Mouse (Mus musculus): ENCODE data around the gene Rad51b.

The Rad51b gene

DNA sequence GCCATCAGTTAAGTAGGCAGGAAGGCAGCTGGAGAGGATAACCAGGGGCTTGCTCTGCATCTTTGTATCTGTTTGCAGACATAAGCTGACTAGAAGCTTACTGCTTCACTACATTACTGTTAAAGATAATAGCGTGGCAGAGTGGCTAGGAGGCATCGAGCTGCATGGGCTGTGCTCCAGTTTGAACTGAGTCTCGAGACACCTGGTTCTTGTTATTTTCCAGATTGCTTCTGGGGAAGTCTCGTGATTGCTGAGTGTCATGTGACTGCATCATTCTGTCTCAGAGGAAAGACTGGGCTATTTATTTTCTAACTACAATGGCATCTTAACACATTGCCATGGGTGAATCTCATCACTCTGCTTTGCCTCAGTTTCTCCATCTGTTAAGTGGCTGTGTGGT is 80.8 kb downstream of the Rad51b start:
- DNase-seq (ENCODE audit: low read depth, low spot score), result peak; percentile 40

GRCm38 (mm10) chr12:79380190-79380589 is 83.1 kb downstream of the Rad51b start:
- DNase-seq (ENCODE audit: low read depth, low spot score), result no peak

- DNase-seq (ENCODE audit: low read depth, low spot score), result no peak
Observed at GRCm38 (mm10) chr12:79381489-79381888, 84.4 kb downstream of the Rad51b start.

DNA sequence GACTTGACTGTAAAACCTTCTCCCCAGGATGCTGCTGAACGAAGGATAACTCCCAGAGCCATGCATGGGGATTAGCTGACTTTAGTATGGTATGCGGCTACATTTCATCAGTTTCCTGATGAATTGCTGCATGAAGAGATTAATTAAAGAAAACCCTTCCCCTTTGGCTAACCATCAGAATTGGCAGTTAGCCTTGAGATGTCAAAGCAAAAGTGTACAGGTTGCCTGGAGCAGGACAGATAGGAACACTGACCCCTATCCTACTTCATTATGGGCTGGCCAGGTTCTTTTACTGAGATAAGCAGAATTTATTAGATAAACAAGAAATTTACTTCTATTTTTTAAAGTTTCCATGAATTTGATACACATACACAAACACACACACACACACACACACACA is 85.3 kb downstream of the Rad51b start:
- no peak for DNase-seq (ENCODE audit: low read depth, low spot score)

- no peak for DNase-seq (ENCODE audit: low read depth, low spot score)
Observed at GRCm38 (mm10) chr12:79383583-79383982, 86.5 kb downstream of the Rad51b start.

DNA sequence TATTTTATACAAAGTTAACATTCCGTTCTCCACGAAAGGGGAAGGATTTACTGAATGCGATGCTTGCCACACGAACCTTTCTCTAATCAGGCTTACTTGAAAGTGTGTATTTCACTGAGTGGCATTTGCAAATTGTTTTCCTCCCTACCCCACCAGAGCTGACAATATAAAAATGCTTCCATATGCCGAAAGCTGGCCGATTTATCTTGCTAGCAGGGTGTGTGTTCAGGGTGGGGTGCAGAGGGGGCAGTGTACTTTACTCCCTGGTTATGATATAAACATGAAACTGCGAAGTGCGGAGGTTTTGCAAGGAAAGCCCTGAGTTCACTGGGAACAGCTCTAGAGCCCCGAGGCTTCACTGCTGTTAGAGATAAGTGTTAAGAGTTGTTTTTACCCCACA is 87.7 kb downstream of the Rad51b start:
- DNase-seq (ENCODE audit: low read depth, low spot score), result no peak

GRCm38 (mm10) chr12:79385199-79385598 is 88.1 kb downstream of the Rad51b start:
- no peak for DNase-seq (ENCODE audit: low read depth, low spot score)

- no peak for DNase-seq (ENCODE audit: low read depth, low spot score)
Observed at GRCm38 (mm10) chr12:79387886-79388285, 90.8 kb downstream of the Rad51b start.

DNA sequence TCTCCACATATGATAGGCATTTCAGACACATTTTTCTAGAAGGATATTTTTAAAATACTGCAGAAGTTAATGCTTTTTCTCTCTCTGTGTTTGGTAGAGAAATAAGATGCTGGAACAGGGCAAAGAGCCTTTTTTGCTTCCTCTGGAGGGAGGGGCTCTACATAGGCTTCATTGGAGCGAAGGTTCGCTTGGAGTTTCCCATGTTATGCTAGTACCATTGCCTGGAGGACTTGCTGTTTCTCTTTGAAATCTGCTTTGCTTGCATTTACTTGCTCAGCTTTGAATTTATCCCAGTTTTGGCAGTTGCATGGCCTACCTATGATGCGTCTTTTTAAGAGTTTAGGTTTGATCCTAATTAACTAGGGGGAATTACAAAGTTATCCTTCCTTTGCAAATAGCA is 92.2 kb downstream of the Rad51b start:
- DNase-seq (ENCODE audit: low read depth, low spot score), result no peak

GRCm38 (mm10) chr12:79389971-79390370 is 92.9 kb downstream of the Rad51b start:
- no peak for DNase-seq (ENCODE audit: low read depth, low spot score)

- DNase-seq (ENCODE audit: low read depth, low spot score), result no peak
Observed at GRCm38 (mm10) chr12:79393636-79394035, 96.6 kb downstream of the Rad51b start.

DNA sequence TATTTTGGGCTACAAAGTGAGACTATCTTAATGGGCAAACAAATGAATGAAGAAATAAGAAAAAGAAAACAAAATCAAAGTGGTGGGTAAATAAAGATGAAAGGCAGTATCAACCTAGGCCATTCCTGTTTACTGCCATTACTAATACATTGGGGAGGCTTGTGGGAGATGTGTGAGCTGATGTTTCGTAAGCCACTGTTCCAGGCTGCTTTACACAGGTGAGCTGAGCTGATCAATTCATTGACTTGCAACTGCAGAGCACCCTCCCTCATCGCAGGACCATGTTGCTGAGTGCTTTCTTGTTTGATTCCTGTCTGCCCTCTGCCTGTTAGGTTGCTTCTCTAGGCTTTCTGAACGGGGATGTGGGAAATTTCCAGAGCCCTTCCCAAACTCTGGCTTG is 106.9 kb downstream of the Rad51b start:
- DNase-seq (ENCODE audit: low read depth, low spot score), result no peak

DNA sequence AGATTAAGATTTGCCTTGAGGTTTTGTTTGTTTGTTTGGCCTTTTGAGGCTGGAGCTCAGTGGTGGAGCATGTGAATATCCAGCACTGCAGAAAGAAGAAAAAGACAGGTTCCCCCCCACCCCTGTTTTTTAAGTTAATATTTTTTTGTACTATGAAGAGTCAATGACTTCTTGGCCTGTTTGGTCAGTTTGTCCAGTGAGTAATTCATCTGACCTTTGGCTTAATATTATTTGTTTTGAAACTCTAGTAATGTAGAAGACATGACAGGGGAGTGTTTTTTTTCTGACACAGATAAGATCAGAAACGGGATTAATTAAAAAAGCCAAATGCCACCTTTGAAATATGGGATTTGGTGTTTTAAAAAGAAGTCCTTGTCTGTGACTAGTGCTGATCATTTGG is 107.4 kb downstream of the Rad51b start:
- no peak for DNase-seq (ENCODE audit: low read depth, low spot score)

DNA sequence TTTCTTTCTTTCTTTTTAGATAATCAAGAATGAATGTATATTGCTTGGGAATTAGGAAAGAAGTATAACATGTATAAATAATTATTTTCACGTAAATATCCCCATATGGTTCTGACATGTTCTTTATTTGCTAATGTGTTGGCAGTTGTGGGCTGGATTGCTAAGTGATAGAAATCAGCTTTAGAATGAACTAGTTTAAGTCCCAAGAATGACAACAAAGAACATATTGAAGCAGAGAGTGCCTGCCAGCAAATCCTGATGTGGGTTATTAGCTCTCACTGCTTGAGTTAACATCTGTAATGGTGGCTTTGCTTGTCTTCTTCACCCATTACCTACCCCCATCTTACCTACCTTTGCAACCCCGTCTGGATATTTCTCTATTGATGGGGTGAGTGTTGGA is 111.6 kb downstream of the Rad51b start:
- DNase-seq (ENCODE audit: low read depth, low spot score), result no peak

- DNase-seq (ENCODE audit: low read depth, low spot score), result peak; percentile 27
Observed at GRCm38 (mm10) chr12:79409126-79409860, 112.2 kb downstream of the Rad51b start.

- DNase-seq (ENCODE audit: low read depth, low spot score), result no peak
Observed at GRCm38 (mm10) chr12:79412894-79413507, 115.9 kb downstream of the Rad51b start.

- DNase-seq (ENCODE audit: low read depth, low spot score), result no peak
Observed at GRCm38 (mm10) chr12:79417360-79417759, 120.3 kb downstream of the Rad51b start.

DNA sequence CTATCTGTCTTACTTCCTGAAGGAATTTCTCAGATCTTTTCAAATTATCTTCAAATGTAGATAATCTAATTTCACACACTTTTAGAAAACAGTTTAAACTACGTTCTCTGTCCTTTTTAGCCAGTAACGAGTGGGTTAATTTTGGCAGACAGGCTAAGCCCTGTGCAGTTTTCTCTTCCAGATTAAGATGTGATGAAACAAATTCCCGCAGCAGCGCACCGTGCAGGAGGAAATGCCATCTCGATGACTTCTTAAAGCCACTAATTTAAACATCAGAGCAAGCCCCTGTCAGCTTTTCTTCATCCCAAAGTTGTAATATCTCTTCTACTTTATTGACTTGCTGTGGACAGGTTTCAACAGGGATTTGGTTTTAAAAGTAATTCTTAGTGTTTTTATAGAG is 123.5 kb downstream of the Rad51b start:
- DNase-seq (ENCODE audit: low read depth, low spot score), result no peak

- no peak for DNase-seq (ENCODE audit: low read depth, low spot score)
Observed at GRCm38 (mm10) chr12:79429507-79430291, 132.6 kb downstream of the Rad51b start.

DNA sequence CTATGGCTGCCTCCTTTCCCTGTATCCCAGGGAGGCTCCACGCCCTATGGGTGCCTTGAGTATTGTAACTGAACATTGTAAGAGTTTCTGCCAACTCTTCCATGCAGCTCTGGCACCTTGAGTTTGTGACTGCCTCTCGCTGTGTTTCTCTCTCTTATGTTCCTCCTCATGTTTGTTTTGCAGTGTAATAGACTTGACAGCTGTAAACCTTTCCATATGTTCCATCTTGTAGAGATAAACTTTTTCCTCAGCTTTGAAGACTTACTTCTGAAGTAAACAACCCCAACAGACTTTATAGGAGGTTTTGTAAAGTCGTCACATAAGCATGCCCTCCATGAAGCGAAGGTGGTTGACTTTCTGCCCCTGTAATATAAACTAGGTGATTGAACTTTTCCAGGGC is 134.1 kb downstream of the Rad51b start:
- DNase-seq (ENCODE audit: low read depth, low spot score), result no peak

DNA sequence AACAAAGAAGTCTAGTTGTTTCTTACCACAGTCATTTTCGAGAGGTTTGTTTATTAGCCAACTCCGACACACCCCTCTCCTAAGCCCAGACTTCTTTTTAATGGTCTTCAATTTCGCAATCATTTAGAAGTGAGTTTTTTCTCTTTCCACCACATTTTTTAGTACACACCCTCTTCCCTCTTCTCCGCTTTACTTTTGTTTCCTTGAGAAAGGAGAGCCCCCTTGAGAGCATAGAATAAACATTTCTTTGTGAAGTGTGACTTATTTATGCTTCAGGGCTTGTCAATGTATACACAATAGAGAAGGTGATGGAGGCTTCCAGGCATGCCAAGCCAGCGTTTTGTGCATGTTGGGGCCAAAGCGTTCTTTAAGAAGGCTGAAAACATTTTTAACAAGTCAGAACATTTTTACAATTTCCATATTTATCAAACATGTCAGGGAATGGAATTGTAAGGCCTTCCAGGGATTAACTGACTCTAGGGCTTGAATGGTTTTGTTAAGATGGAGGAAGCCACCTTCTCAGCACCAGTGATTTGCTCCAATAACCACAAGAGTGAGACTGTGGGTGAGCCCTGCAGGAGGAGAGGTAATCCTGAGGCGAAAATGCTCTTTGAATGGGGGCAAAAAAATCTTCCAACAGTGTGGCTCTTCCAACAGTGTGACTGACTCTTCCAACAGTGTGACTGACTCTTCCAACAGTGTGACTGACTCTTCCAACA is 136.8 kb downstream of the Rad51b start:
- DNase-seq (ENCODE audit: low read depth, low spot score), result no peak

GRCm38 (mm10) chr12:79435474-79435873 is 138.4 kb downstream of the Rad51b start:
- DNase-seq (ENCODE audit: low read depth, low spot score), result no peak
